Mouse (Mus musculus): ENCODE results near the gene Cyb5r1. TPM values are rescaled to one million over a fixed set of nuclear protein-coding genes. Genes with fewer than 3 reads are reported as not detected.

Cyb5r1 gene
- polyA plus RNA-seq, 1 experiment from 2014 or later: 9.4 TPM

GRCm38 (mm10) chr1:134385176-134385575 is 20.2 kb upstream of the Cyb5r1 start:
- no peak for ATAC-seq
- no peak overlapping the region for H3K4me3 ChIP-seq (ENCODE audit: low read depth, low read length)
- H3K4me2 ChIP-seq (replicated peaks; ENCODE audit: low read depth): no peak overlapping the region
- TF ChIP-seq CTCF (IDR thresholded peaks at IDR 0.05; ENCODE audit: low read depth): no peak
- H3K4me1 ChIP-seq (replicated peaks; ENCODE audit: control insufficient read depth, insufficient read depth, low read length): no peaks in the 10 kb centered on the region
- H3K27me3 ChIP-seq (replicated peaks; ENCODE audit: control insufficient read depth, insufficient read depth, low read length): no peaks in the 10 kb centered on the region
- H3K27ac ChIP-seq (ENCODE audit: low read depth, low read length): no peak overlapping the region
- no peaks in the 10 kb centered on the region for H3K9me3 ChIP-seq (ENCODE audit: control insufficient read depth)
- H3K36me3 ChIP-seq (ENCODE audit: control insufficient read depth, insufficient read depth): no peaks in the 10 kb centered on the region
- no peak overlapping the region for H3K9ac ChIP-seq (ENCODE audit: low read depth, low read length)

DNA sequence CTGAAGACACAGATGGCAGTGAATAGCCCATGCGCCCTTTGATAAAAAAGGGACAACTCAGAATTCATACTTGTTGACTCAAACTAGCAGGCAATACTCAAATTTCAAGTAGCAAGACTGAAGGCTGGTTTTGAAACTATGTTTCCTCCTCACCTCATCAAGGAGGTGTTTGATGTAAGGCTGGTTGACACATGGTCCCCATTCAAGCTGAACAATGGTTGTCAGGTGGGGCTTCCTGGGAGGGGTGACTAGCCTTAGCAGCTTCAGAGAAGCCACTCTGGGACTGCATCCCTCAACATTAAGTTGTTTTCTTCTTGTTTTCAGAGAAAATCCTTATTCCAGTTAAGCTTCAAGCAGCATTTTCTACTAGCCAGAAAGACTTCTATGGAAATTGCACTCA is 19.7 kb upstream of the Cyb5r1 start, which contains the start of gene 4933406M09Rik:
4933406M09Rik (plus strand) TSS at position 275 of the 400 bp plus-strand sequence.
- H3K36me3 ChIP-seq (ENCODE audit: control insufficient read depth, insufficient read depth): no peaks in the 10 kb centered on the region
- no peak within 1 kb of the TSS for H3K9ac ChIP-seq (ENCODE audit: low read depth, low read length)
- no peaks in the 10 kb centered on the region for H3K27me3 ChIP-seq (replicated peaks; ENCODE audit: control insufficient read depth, insufficient read depth, low read length)
- 97% methylated on average over 1 of the region's 1 CpGs for WGBS
- no peak within 1 kb of the TSS for H3K27ac ChIP-seq (ENCODE audit: low read depth, low read length)
- ATAC-seq: no peak
- H3K4me3 ChIP-seq (ENCODE audit: low read depth, low read length): no peak within 1 kb of the TSS
- no peaks in the 10 kb centered on the region for H3K4me1 ChIP-seq (replicated peaks; ENCODE audit: control insufficient read depth, insufficient read depth, low read length)
- H3K9me3 ChIP-seq (ENCODE audit: control insufficient read depth): no peaks in the 10 kb centered on the region
- TF ChIP-seq CTCF (IDR thresholded peaks at IDR 0.05; ENCODE audit: low read depth): no peak
- no peak within 1 kb of the TSS for H3K4me2 ChIP-seq (replicated peaks; ENCODE audit: low read depth)

DNA sequence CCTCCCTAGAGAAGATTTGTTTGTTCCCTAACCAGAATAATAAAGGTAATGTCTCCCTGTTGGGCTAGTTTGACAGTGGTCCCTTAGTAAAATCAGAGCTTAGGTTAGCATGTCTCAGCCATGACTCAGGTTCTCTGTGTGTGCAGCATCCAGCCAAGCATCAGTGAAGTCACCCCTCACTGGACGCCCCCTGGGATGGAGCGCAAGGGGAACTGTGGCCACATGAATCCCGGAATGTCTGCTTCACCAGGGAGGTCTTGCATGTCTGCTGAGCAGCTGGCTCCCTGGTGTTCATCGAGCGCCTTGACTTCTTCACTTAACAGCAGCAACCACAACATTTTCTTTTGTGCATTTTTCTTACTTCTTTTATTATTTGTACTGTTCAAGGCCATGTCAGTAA is 11.5 kb upstream of the Cyb5r1 start:
- Histone ChIP-seq H3K36me3 (ENCODE audit: control insufficient read depth, insufficient read depth) (no peaks in the 10 kb centered on the region), H3K4me3 (ENCODE audit: low read depth, low read length) (no peak overlapping the region), H3K4me1 (replicated peaks; ENCODE audit: control insufficient read depth, insufficient read depth, low read length) (no peaks in the 10 kb centered on the region), H3K27ac (ENCODE audit: low read depth, low read length) (no peak overlapping the region), H3K9ac (ENCODE audit: low read depth, low read length) (no peak overlapping the region), H3K27me3 (replicated peaks; ENCODE audit: control insufficient read depth, insufficient read depth, low read length) (no peaks in the 10 kb centered on the region), H3K9me3 (ENCODE audit: control insufficient read depth) (no peaks in the 10 kb centered on the region), H3K4me2 (replicated peaks; ENCODE audit: low read depth) (no peak overlapping the region)
- no peak for TF ChIP-seq CTCF (IDR thresholded peaks at IDR 0.05; ENCODE audit: low read depth)
- ATAC-seq: no peak
- 44% methylated on average over 5 of the region's 5 CpGs for WGBS

- Histone ChIP-seq H3K27ac (ENCODE audit: low read depth, low read length) (no peak overlapping the region), H3K27me3 (replicated peaks; ENCODE audit: control insufficient read depth, insufficient read depth, low read length) (no peaks in the 10 kb centered on the region), H3K9ac (ENCODE audit: low read depth, low read length) (no peak overlapping the region), H3K9me3 (ENCODE audit: control insufficient read depth) (no peaks in the 10 kb centered on the region), H3K36me3 (ENCODE audit: control insufficient read depth, insufficient read depth) (no peaks in the 10 kb centered on the region), H3K4me3 (ENCODE audit: low read depth, low read length) (no peak overlapping the region), H3K4me2 (replicated peaks; ENCODE audit: low read depth) (no peak overlapping the region), H3K4me1 (replicated peaks; ENCODE audit: control insufficient read depth, insufficient read depth, low read length) (no peaks in the 10 kb centered on the region)
- no peak for ATAC-seq
- 88% methylated on average over 12 of the region's 12 CpGs for WGBS
- no peak for TF ChIP-seq CTCF (IDR thresholded peaks at IDR 0.05; ENCODE audit: low read depth)
Observed at GRCm38 (mm10) chr1:134398210-134398609, 7.1 kb upstream of the Cyb5r1 start.

DNA sequence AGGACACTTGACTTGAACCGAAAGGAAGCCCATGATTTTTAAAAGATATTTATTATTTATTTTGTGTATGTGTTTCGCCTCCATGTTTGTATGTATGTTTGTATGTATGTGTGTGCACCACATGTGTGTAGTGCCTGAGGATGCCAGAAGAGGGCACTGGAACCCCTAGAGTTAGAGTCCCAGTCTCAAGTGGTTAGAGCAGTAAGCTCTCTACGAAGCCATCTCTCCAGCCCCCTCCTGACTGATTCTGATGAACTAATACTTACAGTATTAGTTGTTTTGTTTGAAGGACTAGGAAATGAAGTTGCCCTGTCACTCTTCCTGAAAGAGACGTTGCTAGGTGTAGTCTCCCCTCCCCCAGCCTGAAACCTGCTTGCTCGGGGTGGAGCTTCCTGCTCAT is 5.6 kb upstream of the Cyb5r1 start:
- Histone ChIP-seq H3K9me3 (ENCODE audit: control insufficient read depth) (no peaks in the 10 kb centered on the region), H3K9ac (ENCODE audit: low read depth, low read length) (no peak overlapping the region), H3K4me2 (replicated peaks; ENCODE audit: low read depth) (no peak overlapping the region), H3K4me1 (replicated peaks; ENCODE audit: control insufficient read depth, insufficient read depth, low read length) (no peaks in the 10 kb centered on the region), H3K36me3 (ENCODE audit: control insufficient read depth, insufficient read depth) (no peaks in the 10 kb centered on the region), H3K4me3 (ENCODE audit: low read depth, low read length) (no peak overlapping the region), H3K27ac (ENCODE audit: low read depth, low read length) (no peak overlapping the region), H3K27me3 (replicated peaks; ENCODE audit: control insufficient read depth, insufficient read depth, low read length) (no peaks in the 10 kb centered on the region)
- ATAC-seq: no peak
- 56% methylated on average over 5 of the region's 5 CpGs for WGBS
- peak; percentile 40 for TF ChIP-seq CTCF (IDR thresholded peaks at IDR 0.05; ENCODE audit: low read depth)

DNA sequence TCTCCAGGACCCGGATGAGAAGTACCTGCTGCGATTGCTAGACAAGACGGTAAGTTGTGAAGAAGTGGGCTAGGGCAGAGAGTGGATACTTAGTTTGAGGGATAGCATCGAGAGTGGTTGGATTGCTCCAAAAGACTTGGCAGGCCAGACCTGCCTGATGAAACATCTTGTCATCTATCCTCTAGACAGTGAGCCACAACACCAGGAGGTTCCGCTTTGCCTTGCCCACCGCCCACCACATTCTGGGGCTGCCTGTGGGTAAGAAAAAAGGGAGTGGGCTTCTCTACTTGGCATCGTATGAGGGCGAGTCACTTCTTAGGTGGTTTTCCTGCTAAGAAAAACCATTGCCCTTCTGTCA is 1.0 kb downstream of the Cyb5r1 start:
- ATAC-seq: peak; percentile 32; the same call in 1 of the 2 replicates
- no peak overlapping the region for H3K27ac ChIP-seq (ENCODE audit: low read depth, low read length)

GRCm38 (mm10) chr1:134408080-134408479 is 2.7 kb downstream of the Cyb5r1 start:
- no peak for TF ChIP-seq CTCF (IDR thresholded peaks at IDR 0.05; ENCODE audit: low read depth)
- H3K27ac ChIP-seq (ENCODE audit: low read depth, low read length): no peak overlapping the region
- no peak overlapping the region for H3K9ac ChIP-seq (ENCODE audit: low read depth, low read length)
- no peaks in the 10 kb centered on the region for H3K9me3 ChIP-seq (ENCODE audit: control insufficient read depth)
- no peak for ATAC-seq
- H3K36me3 ChIP-seq (ENCODE audit: control insufficient read depth, insufficient read depth): peaks cover 20% of the 10 kb centered on the region
- no peaks in the 10 kb centered on the region; the same call in 1 of the 2 replicates for H3K4me1 ChIP-seq (replicated peaks; ENCODE audit: control insufficient read depth, insufficient read depth, low read length)
- no peaks in the 10 kb centered on the region for H3K27me3 ChIP-seq (replicated peaks; ENCODE audit: control insufficient read depth, insufficient read depth, low read length)
- no peak overlapping the region for H3K4me3 ChIP-seq (ENCODE audit: low read depth, low read length)
- 81% methylated on average over 8 of the region's 8 CpGs for WGBS
- no peak overlapping the region for H3K4me2 ChIP-seq (replicated peaks; ENCODE audit: low read depth)

More for the DNA sequence above, 1.0 kb downstream of the Cyb5r1 start:
- WGBS: 17% methylated on average over 8 of the region's 8 CpGs
- peak overlapping the region; percentile 97 for H3K4me2 ChIP-seq (replicated peaks; ENCODE audit: low read depth)
- H3K27me3 ChIP-seq (replicated peaks; ENCODE audit: control insufficient read depth, insufficient read depth, low read length): no peaks in the 10 kb centered on the region
- no peaks in the 10 kb centered on the region; the same call in 1 of the 2 replicates for H3K4me1 ChIP-seq (replicated peaks; ENCODE audit: control insufficient read depth, insufficient read depth, low read length)
- H3K9me3 ChIP-seq (ENCODE audit: control insufficient read depth): no peaks in the 10 kb centered on the region
- no peak for TF ChIP-seq CTCF (IDR thresholded peaks at IDR 0.05; ENCODE audit: low read depth)
- H3K9ac ChIP-seq (ENCODE audit: low read depth, low read length): peak overlapping the region; percentile 62
- peaks cover 20% of the 10 kb centered on the region for H3K36me3 ChIP-seq (ENCODE audit: control insufficient read depth, insufficient read depth)
- H3K4me3 ChIP-seq (ENCODE audit: low read depth, low read length): peak overlapping the region; percentile 86
